5 mouse cellular contexts compared by ENCODE assay signal in genomic region chr13:9712409-9712808, GRCm38 (mm10).
"Had no signal": no experiment of that assay in that cellular context is flagged by ENCODE, and none has a peak within 500 bp of the region (broad histone marks: within the 10 kb centered on the region; RNA-seq: fewer than 3 reads in every experiment).

No protein-coding gene starts in this region.

- DNase-seq: kidney, adult 18-20 months; kidney, postnatal 25 days; lung, adult 18-20 months; thymus, adult 2 months; thymus, postnatal 25 days had no signal
